Mouse (Mus musculus) spleen, adult 12 weeks (tissue): ENCODE results near the gene Chm.
A peak's percentile ranks its signal among the peaks of the same experiment; 100 is the strongest.
"Not testable (repeated sequence)": the region's sequence is repeated elsewhere in the genome, so short reads cannot be mapped to it uniquely, and the experiment has no call there.

Experiments
- DNase-seq: peaks from one replicate; pipeline ENCODE4 v3.0.0; 2022; ENCODE audit warnings: low spot score

The Chm gene

GRCm38 (mm10) chrX:113185230-113185985 is at the start of gene Chm:
Gene Chm, minus strand, starts transcription at chrX:113185517.
- peak; percentile 11 for DNase-seq

- no peak for DNase-seq
Observed at GRCm38 (mm10) chrX:113193901-113194300, 8.6 kb upstream of the Chm start.

DNA sequence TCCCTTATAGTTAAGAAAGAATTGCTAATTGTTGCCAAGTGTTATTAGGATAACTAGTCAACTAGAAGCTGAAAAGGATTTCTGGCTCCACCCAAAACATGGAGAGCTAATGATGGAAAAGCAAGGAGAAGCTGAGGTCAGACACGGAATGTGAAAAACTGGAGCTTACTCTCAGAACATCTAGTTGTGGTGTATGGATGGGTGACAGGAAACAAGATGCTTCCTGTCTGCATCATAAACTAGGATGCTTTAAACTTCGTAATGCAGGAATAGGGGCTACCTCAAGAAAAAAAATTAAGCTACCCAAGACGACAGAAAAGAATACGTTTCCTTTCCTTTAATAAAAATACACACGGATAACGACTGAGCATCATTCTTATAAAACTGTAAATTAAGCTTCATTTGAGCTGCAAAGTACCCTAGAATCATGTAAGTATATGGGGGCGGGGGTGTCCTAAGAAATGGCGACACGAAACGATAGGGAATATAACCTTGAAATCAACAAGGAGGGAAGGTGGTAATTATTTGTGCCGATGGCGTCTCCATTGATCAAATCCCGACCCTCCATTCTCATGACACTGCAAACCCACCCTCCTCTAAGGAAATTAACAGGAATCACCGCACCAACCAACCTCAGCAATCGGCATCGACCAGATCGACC is 618 bp downstream of the Chm start:
- DNase-seq, result no peak

DNA sequence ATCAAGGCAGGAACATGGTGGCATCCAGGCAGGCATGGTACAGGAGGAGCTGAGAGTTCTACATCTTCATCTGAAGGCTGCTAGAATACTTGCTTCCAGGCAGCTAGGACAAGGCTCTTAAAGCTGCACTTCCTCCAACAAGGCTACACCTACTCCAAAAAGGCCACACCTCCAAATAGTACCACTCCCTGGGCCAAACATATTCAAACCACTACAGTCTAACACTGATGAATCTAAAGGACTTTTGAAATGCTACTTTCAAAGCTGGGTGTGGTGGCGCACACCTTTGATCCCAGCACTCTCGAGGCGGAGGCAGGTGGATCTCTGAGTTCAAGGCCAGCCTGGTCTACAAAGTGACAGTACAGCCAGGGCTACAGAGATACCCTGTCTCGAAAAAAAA is 4.5 kb downstream of the Chm start:
- not testable (repeated sequence) for DNase-seq

DNA sequence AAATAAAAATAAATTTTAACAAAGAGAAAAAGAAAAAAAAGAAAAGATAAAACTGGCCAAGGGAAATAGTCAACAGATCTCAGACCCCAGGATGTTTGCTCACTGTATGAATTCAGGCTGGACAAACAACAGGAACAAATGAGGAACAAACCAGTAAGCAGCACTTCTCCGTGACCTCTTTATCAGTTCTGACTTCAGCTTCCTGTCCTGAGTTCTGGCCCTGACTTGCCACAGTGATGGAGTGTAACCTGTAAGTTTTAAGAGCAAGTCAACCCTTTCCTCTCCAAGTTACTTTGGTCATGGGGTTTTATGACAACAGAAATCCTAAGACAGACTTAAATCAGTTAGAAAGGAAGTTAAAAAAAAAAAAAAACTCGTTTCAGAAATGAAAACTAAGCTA is 12.6 kb downstream of the Chm start:
- DNase-seq, result no peak

- no peak for DNase-seq
Observed at GRCm38 (mm10) chrX:113172271-113172670, 13.0 kb downstream of the Chm start.

- DNase-seq, result no peak
Observed at GRCm38 (mm10) chrX:113160268-113160860, 25.0 kb downstream of the Chm start.

- DNase-seq, result no peak
Observed at GRCm38 (mm10) chrX:113084171-113084570, 101.1 kb downstream of the Chm start.

- no peak for DNase-seq
Observed at GRCm38 (mm10) chrX:113076053-113076452, 109.3 kb downstream of the Chm start.

DNA sequence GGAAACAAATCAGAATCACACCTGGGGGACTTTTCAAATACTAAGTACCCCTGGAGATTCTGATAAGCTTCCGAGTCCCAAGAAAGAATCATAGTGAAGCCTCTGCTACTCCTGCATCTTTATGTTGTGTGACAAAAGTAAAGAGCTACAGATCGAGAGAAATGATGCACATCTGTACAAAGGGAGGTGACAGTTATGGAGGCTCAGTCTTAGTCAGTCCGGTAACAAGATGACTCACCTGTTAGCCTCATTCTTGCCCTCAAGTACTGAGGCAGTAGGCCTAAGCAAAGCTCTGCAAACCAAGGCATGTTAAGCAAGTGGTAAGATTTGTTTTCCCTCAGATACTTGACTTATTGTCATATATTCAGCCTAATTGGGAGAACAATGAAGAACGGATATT is 110.5 kb downstream of the Chm start:
- no peak for DNase-seq

GRCm38 (mm10) chrX:113003621-113004020 is 181.7 kb downstream of the Chm start:
- no peak for DNase-seq

DNA sequence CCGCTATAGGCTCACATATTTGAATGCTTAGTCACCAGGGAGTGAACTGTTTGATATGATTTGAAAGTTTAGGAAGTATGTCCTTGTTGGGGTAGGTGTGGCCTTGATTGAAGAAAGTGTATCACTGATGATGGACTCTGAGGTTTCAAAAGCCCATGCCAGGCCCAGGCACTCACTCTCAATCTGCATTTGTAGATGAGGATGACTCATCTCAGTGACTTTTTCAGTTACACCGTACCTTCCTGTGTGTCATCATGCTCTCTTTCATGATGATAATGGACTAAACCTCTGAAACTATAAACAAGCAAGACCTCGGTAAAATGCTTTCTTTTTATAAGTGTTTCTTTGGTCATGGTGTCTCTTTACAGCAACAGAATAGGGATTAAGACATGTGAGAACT is 183.1 kb downstream of the Chm start:
- no peak for DNase-seq
